Mouse (Mus musculus): ENCODE data around the gene Auts2. TPM values are rescaled to one million over a fixed set of nuclear protein-coding genes. Genes with fewer than 3 reads are reported as not detected.

Gene Auts2
- polyA plus RNA-seq, 1 experiment from 2014 or later, result 94.8 TPM

DNA sequence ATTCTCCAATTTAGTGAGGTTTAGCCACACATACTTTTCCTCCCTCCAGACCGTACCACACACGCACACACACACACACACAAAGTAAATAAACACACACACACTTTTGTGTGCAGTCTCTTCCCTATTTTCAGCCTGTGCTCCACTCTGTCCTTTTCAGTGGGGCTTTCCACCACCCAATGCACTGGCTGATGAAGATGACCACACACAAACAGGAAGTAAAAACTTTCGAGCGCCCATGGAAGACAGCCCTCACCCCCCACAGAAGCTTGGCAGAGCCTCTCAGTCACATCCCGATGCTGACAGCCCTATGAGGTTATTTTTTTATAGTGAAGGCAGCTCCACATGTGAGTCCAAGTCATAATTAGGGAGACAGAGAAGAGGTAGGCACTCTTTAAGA, 185.4 kb downstream of the Auts2 start:
- no peak for ATAC-seq (ENCODE audit: low FRiP score)
- Histone ChIP-seq H3K9ac (no peak overlapping the region), H3K27ac (no peak overlapping the region), H3K4me2 (no peak overlapping the region), H3K4me3 (replicated peaks) (no peak overlapping the region), H3K27me3 (no peaks in the 10 kb centered on the region), H3K4me1 (peaks cover 16% of the 10 kb centered on the region), H3K9me3 (no peaks in the 10 kb centered on the region), H3K36me3 (replicated peaks) (no peaks in the 10 kb centered on the region)
- 85% methylated on average over 5 of the region's 5 CpGs for WGBS

DNA sequence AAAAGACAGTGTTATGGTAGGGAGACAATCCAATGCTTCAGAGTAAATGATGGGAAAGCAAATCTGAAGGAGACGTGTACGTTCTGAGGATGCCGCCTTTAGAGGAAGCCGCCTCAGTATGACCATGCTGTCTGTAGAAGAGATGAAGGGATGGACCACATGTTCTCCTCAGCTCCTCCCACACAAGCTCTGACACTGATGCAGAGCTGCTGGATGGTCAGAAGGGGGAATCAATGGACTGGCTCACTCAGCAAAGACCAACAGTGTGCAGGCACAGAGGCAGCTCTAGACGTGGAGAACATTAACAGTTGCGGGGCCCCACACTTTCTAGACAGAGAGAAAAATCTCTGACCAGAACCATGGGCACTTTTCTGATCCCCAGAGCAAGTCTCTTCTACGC, 187.2 kb downstream of the Auts2 start:
- no peaks in the 10 kb centered on the region for H3K27me3 ChIP-seq
- no peak overlapping the region for H3K27ac ChIP-seq
- WGBS, result 92% methylated on average over 7 of the region's 7 CpGs
- ATAC-seq (ENCODE audit: low FRiP score), result no peak
- H3K36me3 ChIP-seq (replicated peaks), result no peaks in the 10 kb centered on the region
- no peaks in the 10 kb centered on the region for H3K9me3 ChIP-seq
- peaks cover 14% of the 10 kb centered on the region for H3K4me1 ChIP-seq
- no peak overlapping the region for H3K9ac ChIP-seq
- no peak overlapping the region for H3K4me3 ChIP-seq (replicated peaks)
- no peak overlapping the region for H3K4me2 ChIP-seq

DNA sequence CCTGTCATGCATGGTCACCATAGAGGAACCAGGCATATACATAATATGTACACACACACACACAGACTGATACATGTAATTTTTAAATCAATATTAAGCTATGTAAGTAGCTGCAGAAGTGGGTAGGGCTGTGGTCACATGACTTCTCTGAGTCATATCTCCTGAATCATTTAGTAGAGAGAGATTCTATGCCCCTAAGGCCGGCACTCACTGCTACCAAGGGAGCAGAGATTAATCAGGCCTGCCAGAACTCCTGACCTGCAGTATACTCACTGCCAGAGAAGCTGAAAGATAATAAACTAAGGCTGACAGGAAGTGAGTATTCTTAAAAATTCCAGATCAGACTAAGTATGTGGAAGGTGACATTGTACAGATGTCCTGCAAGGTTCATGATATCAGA, 190.7 kb downstream of the Auts2 start:
- Histone ChIP-seq H3K4me2 (no peak overlapping the region), H3K4me1 (0 out of 2 replicates have a peak, but pooled peaks cover 3% of the 10 kb centered on the region), H3K9ac (no peak overlapping the region), H3K4me3 (replicated peaks) (no peak overlapping the region), H3K9me3 (no peaks in the 10 kb centered on the region), H3K36me3 (replicated peaks) (no peaks in the 10 kb centered on the region), H3K27me3 (no peaks in the 10 kb centered on the region), H3K27ac (no peak overlapping the region)
- no peak for ATAC-seq (ENCODE audit: low FRiP score)
- 77% methylated on average over 1 of the region's 1 CpGs for WGBS

DNA sequence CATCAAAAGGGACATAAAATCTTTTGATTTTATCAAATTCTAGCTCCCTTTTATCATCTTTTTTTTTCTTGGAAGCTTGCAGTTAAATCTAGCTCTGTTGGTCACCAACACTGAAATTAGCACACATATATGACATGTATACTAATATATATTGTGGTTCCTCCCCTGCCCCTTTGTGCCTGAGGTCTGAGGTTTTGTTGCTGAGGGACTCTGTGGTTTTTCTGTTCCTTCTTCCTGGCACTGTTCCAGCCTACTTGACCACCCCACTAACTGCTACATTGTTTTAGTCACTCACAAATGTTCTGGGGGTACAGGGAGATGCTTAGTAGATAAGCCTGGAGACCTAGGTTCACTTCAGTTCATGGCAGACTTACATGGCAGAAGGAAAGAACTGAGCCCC, 192.0 kb downstream of the Auts2 start:
- Histone ChIP-seq H3K9ac (no peak overlapping the region), H3K36me3 (replicated peaks) (no peaks in the 10 kb centered on the region), H3K9me3 (no peaks in the 10 kb centered on the region), H3K27ac (no peak overlapping the region), H3K4me3 (replicated peaks) (no peak overlapping the region), H3K4me1 (0 out of 2 replicates have a peak, but pooled peaks cover 3% of the 10 kb centered on the region), H3K4me2 (no peak overlapping the region), H3K27me3 (no peaks in the 10 kb centered on the region)
- ATAC-seq (ENCODE audit: low FRiP score), result no peak

DNA sequence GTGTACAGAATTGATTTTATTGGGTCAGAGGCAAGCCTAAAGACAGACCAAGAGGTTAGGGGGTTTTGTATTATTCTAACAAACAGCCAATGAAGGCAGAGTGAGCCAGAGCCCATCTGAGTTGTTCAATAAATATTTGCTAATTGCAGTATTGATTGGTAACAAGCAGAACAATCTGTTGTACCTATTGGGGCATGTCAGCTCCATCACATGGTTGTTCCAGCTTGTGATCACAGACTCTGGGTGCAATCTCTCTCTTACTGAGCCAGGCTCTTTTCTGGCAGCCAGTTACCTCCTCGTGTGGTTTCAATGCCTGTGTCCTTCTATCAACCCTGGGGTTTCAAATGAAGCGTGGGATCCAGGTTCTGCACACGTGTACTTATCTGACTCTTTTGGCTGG, 201.8 kb downstream of the Auts2 start:
- H3K36me3 ChIP-seq (replicated peaks), result no peaks in the 10 kb centered on the region
- WGBS, result 82% methylated on average over 3 of the region's 3 CpGs
- no peaks in the 10 kb centered on the region for H3K27me3 ChIP-seq
- no peak overlapping the region for H3K4me2 ChIP-seq
- no peak overlapping the region for H3K9ac ChIP-seq
- H3K27ac ChIP-seq, result no peak overlapping the region
- H3K9me3 ChIP-seq, result no peaks in the 10 kb centered on the region
- H3K4me1 ChIP-seq, result peaks cover 6% of the 10 kb centered on the region; the same call in 1 of the 2 replicates
- ATAC-seq (ENCODE audit: low FRiP score), result no peak
- no peak overlapping the region for H3K4me3 ChIP-seq (replicated peaks)

DNA sequence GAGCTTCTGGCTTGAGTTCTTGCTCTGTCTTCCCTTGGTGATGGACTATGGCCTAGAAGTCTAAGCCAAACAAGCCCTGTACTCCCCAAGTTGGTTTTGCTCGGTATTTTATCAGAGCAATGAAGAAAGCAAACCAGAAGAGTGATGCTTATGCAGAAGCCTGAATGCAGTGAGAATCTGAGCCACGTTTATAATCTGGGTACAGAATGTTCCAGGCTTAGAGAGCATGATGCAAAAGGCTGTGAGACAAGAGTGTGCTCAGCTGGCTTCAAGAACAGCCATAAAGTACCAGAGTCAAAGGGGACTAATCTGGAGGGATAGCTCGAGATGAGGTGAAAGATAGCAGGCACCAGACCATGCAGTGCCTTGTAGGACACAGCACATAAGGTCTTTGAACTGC, 205.5 kb downstream of the Auts2 start:
- no peak for ATAC-seq (ENCODE audit: low FRiP score)
- WGBS, result 77% methylated on average over 3 of the region's 3 CpGs
- H3K36me3 ChIP-seq (replicated peaks), result no peaks in the 10 kb centered on the region
- no peak overlapping the region for H3K9ac ChIP-seq
- no peaks in the 10 kb centered on the region for H3K9me3 ChIP-seq
- no peak overlapping the region for H3K27ac ChIP-seq
- H3K4me1 ChIP-seq, result peaks cover 39% of the 10 kb centered on the region
- no peaks in the 10 kb centered on the region for H3K27me3 ChIP-seq
- H3K4me3 ChIP-seq (replicated peaks), result no peak overlapping the region
- no peak overlapping the region for H3K4me2 ChIP-seq

DNA sequence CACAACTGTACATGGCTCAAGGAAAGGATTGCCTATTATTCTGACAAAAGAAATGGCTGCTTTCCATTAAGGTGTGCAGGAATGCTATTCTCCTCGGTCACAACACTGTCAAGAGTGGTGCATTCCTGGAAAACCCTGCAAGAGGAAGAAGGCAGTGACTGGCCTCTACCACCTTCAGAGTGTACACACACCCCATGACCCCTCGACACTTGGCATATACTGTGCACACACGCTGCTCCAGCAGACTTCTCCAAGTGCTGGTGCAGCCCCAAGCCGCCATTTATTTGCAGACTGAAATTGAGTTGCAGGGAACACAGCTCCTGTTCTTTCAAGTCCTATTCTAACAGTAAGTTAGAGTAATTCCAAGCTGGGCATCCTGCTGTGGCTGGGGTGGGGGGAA, 207.4 kb downstream of the Auts2 start:
- no peak overlapping the region for H3K27ac ChIP-seq
- H3K36me3 ChIP-seq (replicated peaks), result no peaks in the 10 kb centered on the region
- H3K4me3 ChIP-seq (replicated peaks), result no peak overlapping the region
- H3K27me3 ChIP-seq, result no peaks in the 10 kb centered on the region
- no peak for ATAC-seq (ENCODE audit: low FRiP score)
- H3K4me2 ChIP-seq, result no peak overlapping the region
- 84% methylated on average over 4 of the region's 4 CpGs for WGBS
- peaks cover 52% of the 10 kb centered on the region for H3K4me1 ChIP-seq
- H3K9me3 ChIP-seq, result no peaks in the 10 kb centered on the region
- H3K9ac ChIP-seq, result no peak overlapping the region

DNA sequence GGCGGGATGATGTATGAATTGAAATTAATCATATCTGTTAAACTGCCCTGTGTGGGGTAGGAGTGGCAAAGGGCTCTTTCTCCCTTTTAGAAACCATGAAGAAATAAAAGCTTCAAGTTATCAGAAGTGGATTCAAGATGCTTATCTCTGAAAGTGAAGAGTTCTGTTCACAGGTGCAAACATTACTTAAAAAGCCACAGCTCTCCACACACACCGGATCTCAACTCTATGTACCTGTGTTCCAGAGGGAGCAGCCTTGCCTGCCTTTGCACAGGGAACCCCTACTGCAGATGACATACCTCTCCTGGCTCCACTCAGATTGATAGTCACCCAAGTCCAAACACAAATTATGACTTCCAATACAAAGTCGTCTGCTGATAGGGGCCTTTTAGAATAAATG, 208.3 kb downstream of the Auts2 start:
- no peaks in the 10 kb centered on the region for H3K9me3 ChIP-seq
- H3K36me3 ChIP-seq (replicated peaks), result no peaks in the 10 kb centered on the region
- peaks cover 60% of the 10 kb centered on the region for H3K4me1 ChIP-seq
- 68% methylated on average over 3 of the region's 3 CpGs for WGBS
- no peak for ATAC-seq (ENCODE audit: low FRiP score)
- H3K9ac ChIP-seq, result no peak overlapping the region
- no peak overlapping the region for H3K27ac ChIP-seq
- no peaks in the 10 kb centered on the region for H3K27me3 ChIP-seq
- H3K4me2 ChIP-seq, result no peak overlapping the region
- no peak overlapping the region for H3K4me3 ChIP-seq (replicated peaks)

DNA sequence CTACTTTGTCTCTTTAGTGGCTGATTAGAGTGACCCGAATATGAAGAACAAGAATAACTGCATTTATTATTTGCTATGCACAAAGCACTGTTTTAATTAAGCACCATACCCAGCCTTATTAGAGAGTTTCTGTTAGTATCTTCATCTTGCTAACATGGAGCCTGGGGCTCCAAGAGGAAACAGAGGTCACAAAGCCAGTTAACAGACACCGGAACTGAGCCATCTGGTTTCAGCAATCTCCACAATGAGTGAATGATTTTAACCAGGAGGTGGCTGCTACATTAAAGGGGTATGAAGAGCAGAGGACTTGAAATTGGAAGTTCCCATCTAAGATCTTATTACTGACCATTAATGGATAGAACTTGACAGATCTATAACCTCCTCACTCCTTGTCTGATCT, 209.4 kb downstream of the Auts2 start:
- Histone ChIP-seq H3K27ac (no peak overlapping the region), H3K9ac (no peak overlapping the region), H3K4me1 (peaks cover 61% of the 10 kb centered on the region), H3K27me3 (no peaks in the 10 kb centered on the region), H3K4me2 (no peak overlapping the region), H3K4me3 (replicated peaks) (no peak overlapping the region), H3K9me3 (no peaks in the 10 kb centered on the region), H3K36me3 (replicated peaks) (no peaks in the 10 kb centered on the region)
- ATAC-seq (ENCODE audit: low FRiP score), result no peak
- 43% methylated on average over 2 of the region's 2 CpGs for WGBS

DNA sequence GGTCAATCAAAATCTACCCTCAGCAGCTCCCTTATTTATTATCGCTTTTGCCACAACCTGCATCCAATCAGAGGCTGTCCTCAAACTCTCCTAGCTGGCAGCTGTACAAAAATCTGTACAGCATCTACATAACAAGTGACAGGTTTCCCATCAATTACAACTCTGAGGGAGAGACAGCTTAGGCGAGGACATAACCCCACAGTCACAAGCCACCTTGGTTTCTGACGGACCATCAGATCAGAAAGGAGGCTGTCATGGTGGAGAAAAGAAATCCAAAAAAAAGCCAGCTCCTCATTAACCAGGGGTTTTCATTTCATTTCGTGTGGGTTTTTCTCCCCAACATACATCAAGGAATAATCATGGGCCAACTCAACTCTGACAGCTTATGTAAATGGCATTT, 210.6 kb downstream of the Auts2 start:
- ATAC-seq (ENCODE audit: low FRiP score), result no peak
- Histone ChIP-seq H3K4me1 (peaks cover 61% of the 10 kb centered on the region), H3K4me2 (no peak overlapping the region), H3K9me3 (no peaks in the 10 kb centered on the region), H3K27me3 (no peaks in the 10 kb centered on the region), H3K36me3 (replicated peaks) (no peaks in the 10 kb centered on the region), H3K4me3 (replicated peaks) (no peak overlapping the region), H3K9ac (no peak overlapping the region), H3K27ac (no peak overlapping the region)
- WGBS, result 36% methylated on average over 4 of the region's 4 CpGs

DNA sequence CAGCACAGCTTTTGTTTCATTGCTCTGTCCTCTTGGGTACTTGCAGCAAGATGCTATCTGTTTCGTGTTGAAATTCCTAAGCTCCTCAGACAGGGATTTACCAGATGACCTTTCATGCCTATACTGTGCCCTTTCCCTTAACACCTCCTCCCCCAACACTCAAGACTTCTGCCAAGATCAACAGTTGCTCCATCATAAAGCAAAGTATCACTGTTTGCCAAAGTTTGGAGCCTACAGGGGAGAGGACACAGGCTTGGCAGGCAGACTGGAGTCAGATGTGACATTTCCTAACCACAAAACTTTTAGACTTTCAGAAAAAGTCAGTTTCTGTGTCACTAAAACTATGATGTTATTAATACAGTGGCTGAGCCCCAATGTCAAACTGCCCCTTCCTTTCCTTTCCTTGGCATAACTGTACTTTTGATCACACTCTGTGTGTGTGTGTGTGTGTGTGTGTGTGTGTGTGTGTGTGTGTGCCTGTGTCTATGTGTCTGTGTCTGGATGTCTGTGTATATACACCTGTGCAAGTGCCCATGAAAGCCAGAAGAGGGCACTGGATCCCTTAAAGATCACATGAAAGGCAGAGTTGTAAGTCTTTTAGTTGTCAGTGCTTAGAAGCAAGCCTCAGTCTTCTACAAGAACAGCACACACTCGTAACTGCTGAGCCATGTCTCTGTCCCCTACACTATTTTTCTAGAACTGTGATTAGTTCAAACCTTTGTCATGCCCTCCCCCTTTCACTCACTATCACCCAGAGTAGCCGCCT, 213.8 kb downstream of the Auts2 start:
- H3K4me1 ChIP-seq, result peaks cover 63% of the 10 kb centered on the region

DNA sequence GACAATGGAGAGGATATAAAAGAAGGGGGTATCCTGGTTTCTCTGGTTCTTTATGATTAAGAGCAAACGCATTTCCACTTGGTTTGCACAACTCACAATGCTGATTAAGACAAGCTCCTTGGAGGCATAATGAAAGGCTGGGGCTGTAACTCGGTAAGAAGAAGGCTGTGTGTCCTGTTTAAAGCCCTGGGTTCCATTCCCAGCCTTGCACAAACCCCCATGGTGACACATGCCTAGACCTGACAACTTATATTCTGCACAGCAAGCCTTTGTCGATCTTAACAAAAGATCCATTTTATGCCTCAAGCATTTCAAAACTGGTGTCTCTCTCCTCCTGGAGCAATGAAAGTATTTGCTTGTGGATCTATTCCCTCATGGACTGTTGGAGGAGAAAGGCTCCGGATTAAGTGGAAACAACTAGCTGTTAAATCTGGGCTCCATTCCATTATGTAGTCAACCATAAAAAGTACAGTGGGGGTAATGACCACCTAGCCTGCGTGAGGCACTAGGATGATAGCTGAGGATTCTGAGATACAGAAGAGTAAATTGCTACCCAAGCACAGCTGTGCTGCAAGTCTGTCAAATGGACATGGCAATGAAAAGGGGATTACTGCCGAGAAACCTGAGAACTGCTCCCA, 218.8 kb downstream of the Auts2 start:
- H3K27ac ChIP-seq, result peak overlapping the region; percentile 72
- no peak overlapping the region for H3K4me2 ChIP-seq
- H3K9me3 ChIP-seq, result no peaks in the 10 kb centered on the region
- no peak overlapping the region for H3K4me3 ChIP-seq (replicated peaks)
- peaks cover 56% of the 10 kb centered on the region for H3K4me1 ChIP-seq
- H3K27me3 ChIP-seq, result no peaks in the 10 kb centered on the region
- no peak overlapping the region for H3K9ac ChIP-seq
- whole genome bisulfite sequencing, result 11% methylated on average over 6 of the region's 6 CpGs
- ATAC-seq (ENCODE audit: low FRiP score), result peak; percentile 57
- no peaks in the 10 kb centered on the region for H3K36me3 ChIP-seq (replicated peaks)

More for the DNA sequence above, 213.8 kb downstream of the Auts2 start:
- H3K4me2 ChIP-seq, result no peak overlapping the region
- H3K27ac ChIP-seq, result no peak overlapping the region
- ATAC-seq (ENCODE audit: low FRiP score), result no peak
- H3K4me3 ChIP-seq (replicated peaks), result no peak overlapping the region
- no peaks in the 10 kb centered on the region for H3K36me3 ChIP-seq (replicated peaks)
- no peak overlapping the region for H3K9ac ChIP-seq
- H3K27me3 ChIP-seq, result no peaks in the 10 kb centered on the region
- 39% methylated on average over 3 of the region's 3 CpGs for WGBS
- H3K9me3 ChIP-seq, result no peaks in the 10 kb centered on the region

DNA sequence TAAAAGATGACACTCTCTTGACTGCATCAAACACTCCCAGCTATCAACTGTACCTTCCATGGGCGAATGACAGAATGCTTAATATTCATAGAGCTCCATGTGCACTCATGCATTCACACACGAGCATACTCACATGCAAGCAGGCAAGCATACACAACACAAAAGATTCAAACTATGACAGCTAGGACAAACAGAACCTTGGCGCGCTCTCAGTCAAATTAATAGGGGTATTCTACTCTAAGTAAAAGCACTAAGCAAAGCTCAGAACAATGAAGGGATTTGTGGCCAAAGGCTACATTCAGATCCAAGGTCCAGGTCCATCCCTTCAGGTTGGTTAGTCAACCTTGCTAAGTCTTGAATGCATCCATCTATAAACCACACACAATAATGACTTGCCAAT, 219.5 kb downstream of the Auts2 start:
- peak; percentile 69 for ATAC-seq (ENCODE audit: low FRiP score)
- Histone ChIP-seq H3K4me1 (peaks cover 57% of the 10 kb centered on the region), H3K27ac (0 out of 2 replicates have a peak overlapping the region, but pooled peaks have one; percentile 72), H3K27me3 (no peaks in the 10 kb centered on the region), H3K4me2 (no peak overlapping the region), H3K9me3 (no peaks in the 10 kb centered on the region), H3K9ac (no peak overlapping the region), H3K36me3 (replicated peaks) (no peaks in the 10 kb centered on the region), H3K4me3 (replicated peaks) (no peak overlapping the region)
- WGBS, result 4% methylated on average over 4 of the region's 4 CpGs

All from forebrain, embryonic 12.5 days (tissue).